Mouse (Mus musculus) cerebellum, adult 2 months (tissue): ENCODE data around the gene Dzip3.

ENCODE experiments used
- CTCF ChIP-seq: fragments of 200-500 bp; IDR thresholded peaks from 2 replicates; pipeline ENCODE4 v1.5.1; 2011; ENCODE audit warnings: low read depth, mild to moderate bottlenecking, control low read depth, low read length, moderate library complexity, borderline replicate concordance; ENCODE audit not compliant: insufficient read depth
- POLR2A ChIP-seq: fragments of 200-500 bp; IDR thresholded peaks from 2 replicates; pipeline ENCODE4 v1.6.1; 2011; ENCODE audit warnings: low read length, control low read depth, borderline replicate concordance; ENCODE audit not compliant: insufficient read depth

GRCm38 (mm10) chr16:49035852-49036251 lies 41.9 kb upstream of the Dzip3 start:
- no peak for TF ChIP-seq POLR2A
- TF ChIP-seq CTCF: no peak
